Mouse (Mus musculus) CD8-positive naive resting alpha-beta T cell, adult 2 months (primary cell): ENCODE measurements around the gene Ap1g2.

Source experiments
- DNase-seq, 2 experiments: peaks; one replicate each; pipeline ENCODE4 v3.0.0; 2022; ENCODE audit warnings: low read depth in 2 of 2, low spot score in 2 of 2

The Ap1g2 gene

GRCm38 (mm10) chr14:55113975-55114645, 7.7 kb upstream of the Ap1g2 start:
- DNase-seq: peak in 1 of 2 experiments; percentile 36

GRCm38 (mm10) chr14:55113351-55113974, 7.1 kb upstream of the Ap1g2 start:
- DNase-seq: no peak

DNA sequence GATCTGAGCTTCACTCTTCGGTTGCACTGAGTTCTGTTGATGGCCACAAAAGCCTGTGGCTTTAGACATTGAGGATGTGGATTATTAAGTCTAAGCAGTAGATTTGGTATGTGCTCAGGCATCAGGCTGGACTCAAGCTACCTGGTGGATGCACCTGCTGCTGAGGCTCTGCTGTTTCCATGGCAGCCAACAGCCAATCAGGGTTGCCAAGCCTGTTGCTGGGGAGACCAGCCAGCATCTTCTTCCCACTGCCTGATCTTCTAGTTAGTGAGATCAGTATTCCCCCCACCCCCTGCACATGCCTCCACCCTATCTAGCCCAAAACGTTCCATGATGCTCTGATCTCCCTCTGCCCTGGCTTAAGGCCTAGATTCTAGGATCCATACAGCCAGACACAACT, 5.3 kb upstream of the Ap1g2 start:
- no peak for DNase-seq

GRCm38 (mm10) chr14:55110076-55110475, 3.7 kb upstream of the Ap1g2 start:
- no peak for DNase-seq

DNA sequence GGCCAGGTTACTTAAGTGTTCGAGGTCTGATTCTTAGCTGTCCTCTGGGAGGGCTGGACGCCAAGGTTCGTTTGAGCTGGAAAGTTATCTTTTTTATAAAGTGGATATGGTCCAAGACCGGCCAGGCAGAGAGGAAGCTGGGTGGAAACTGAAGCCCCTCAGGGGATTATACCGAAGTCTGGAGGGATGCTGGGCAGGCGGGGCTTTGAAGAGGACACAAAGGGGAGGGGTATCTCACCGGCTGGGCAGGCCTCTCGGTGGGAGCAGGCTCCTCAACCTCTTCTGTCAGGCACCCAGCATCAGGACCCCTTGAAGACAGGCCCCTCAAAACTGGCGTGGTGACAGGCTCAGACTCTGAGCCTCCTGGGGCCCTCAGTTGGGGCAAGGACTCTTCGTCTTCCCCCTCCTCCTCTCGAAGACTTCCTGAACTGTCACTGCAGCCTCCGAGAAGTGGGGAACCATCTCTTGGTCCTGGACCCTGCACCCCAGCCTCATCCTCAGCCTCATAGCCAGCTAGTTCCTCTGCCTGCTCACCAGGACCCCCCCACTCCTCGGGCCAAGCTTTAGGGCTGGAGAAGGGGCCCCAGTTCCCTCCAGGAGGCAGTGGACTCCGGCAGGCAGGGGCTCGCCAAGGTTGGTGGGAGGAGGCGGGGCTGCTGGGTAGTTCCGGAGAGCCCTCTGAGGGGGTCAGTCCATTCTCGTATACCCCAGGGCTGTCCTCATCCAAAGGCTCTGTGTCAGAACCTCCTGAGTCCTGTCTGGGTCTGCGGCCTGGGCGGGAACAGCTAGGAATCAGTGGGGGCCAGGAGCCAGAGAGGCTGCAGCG, 2.9 kb upstream of the Ap1g2 start:
- no peak for DNase-seq

DNA sequence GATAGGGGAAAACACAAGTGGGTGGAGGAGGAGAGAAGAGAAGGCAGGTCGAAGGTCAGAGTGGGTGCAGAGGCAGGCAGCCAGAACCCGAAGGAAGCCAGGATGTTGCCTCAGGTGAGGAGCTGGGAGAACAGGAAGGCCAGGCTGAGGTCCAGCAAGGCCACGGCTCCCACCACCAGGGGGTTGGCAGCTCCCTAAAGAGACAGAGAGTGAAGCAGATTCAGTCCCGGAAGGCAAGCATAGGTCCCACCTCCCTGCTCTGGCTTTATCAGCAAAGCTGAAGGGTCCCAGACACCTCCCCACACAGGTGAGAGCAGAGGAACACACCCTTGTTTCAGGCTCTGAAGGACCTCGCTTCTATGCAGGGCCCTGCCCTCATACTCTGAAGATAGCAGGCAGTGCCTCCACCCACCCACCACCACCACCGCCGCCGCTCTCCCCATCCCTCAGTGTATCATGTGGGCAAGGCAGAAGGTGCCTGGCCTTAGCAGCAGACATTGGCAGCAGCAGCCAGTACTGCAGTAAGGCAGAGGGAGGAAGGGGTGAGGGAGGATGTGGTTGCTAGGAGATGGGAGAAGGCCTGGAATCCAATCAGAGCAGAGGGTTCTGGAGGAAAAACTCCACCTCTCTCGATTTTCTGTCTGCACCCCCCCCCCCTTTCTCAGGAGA, 1.9 kb upstream of the Ap1g2 start:
- no peak for DNase-seq

- no peak for DNase-seq
Measured at GRCm38 (mm10) chr14:55106990-55107389, 597 bp upstream of the Ap1g2 start.

DNA sequence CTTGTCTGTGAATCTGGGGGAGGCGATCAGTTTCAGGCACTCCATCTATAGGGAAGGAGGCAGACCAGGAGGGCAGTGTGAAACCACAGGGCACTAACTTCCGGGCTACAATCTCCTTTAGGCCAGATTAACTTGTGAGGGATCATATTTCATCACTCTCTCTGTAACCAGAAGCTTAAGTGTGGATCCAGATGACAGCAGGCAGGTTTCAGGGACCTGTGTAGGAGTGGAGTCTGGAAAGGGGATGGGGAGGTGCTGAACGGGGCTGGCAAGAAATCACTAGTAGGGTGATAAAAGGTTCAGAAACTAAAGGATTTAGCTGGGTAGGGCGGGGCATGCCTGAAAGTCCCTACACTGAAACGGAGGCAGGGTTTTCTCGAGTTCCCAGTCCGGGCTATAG, 1.0 kb downstream of the Ap1g2 start:
- DNase-seq: no peak

DNA sequence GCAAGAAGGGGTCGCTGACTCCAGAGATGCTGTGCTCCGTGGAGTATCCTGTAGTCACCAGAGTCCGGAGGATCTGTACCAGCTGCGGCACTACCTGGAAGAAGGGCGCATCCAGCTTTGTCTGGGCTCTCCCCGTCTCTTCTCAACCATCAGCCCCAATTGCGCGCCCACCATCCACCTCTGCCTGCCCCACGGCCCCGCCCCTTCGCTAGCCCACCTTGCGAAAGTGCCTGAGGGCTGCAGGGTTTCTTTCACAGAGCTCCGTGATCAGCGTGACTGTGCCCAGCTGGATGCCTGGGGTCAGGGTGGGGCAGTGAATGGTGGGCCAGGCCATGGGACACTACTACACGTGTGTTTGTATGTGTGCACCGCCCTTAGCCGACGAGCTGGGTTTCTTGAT, 2.0 kb downstream of the Ap1g2 start:
- no peak for DNase-seq

- no peak for DNase-seq
Measured at GRCm38 (mm10) chr14:55102253-55102785, 4.1 kb downstream of the Ap1g2 start.

- DNase-seq: peak in 1 of 2 experiments; percentile 61
Measured at GRCm38 (mm10) chr14:55101592-55101991, 4.8 kb downstream of the Ap1g2 start.

DNA sequence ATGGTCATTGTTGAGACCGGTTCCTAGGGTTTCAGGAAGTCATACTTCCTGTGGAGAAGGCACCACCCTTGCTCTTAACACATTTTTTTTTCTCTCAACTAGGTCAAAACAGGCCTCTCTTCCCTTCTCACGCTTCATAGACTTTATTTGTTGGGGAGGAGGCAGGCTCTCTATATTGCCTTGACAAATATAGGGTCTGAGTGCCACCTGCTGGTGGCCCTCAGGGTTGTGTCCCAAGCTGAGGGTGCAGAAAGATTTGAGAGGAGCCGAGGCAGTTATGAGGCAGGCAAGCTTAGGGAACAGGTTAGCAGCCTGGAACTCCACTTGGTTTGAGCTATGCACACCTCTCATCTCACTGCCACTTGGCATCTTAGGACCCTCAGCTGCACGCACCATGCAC, 8.3 kb downstream of the Ap1g2 start:
- peak in 1 of 2 experiments; percentile 57 for DNase-seq

DNA sequence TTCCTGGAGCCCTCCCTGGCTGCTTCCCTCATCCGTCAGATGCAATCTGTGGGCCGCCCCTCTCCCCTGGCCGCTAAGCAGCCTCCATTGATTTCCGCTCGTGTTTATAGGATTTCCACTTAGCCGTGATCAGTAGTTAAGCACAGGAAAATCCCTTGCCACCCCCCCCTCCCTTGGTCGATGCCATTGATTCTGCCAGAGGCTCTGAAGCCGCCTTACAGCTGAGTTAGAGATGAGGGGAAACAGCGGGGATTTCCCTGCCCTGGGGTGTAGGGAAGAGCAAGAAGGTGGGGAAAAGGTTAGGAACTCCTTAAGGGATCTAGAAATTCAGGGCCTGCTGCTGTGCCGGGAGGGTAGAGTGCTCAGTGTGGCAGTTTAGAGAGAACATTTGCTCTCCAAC, 8.7 kb downstream of the Ap1g2 start:
- DNase-seq: no peak

DNA sequence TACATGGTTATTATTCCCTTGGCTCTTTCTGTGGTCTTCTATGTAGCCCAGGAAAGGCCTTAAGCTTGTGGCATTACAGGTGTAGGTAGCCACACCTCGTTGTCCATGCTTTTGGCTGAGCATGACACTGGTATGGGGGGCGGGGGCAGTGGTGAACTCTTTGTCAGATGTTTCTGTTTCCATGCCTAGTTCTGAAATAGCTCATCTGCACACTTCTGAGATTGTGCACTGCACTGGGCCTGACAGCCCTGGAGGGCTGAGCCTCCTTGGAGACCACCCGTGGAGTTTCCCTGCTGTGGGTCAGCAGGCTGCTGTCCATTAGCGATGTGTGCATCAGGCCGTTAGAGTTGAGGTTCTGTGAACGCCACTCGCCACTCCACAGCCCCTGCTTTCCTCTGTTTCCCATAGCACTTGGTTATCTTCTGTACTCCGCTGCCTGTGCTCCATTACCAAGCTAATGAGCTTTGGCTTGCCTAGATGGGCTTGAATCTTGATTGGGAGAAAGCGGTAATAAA, 9.8 kb downstream of the Ap1g2 start:
- no peak for DNase-seq

DNA sequence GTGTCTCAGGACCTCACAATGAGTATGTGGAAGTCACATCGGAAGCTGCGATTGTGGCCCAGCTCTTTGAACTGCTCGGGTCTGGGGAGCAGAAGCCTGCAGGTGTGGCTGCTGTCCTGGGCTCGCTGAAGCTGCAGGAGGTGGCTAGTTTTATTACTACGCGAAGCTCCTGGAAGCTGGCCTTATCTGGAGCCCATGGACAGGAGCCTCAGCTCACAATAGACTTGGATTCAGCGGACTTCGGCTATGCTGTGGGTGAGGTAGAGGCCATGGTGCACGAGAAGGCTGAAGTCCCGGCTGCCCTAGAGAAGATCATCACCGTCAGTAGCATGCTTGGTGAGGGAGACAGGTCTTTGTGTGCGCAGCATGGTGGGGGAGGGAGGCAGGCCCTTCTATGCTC, 10.7 kb downstream of the Ap1g2 start:
- DNase-seq: no peak

- no peak for DNase-seq
Measured at GRCm38 (mm10) chr14:55095263-55095662, 11.1 kb downstream of the Ap1g2 start.

- DNase-seq: peak in 1 of 2 experiments; percentile 48
Measured at GRCm38 (mm10) chr14:55094704-55095231, 11.6 kb downstream of the Ap1g2 start, which contains the start of gene Thtpa. Thtpa (plus strand) TSS chr14:55094784.

- DNase-seq: no peak
Measured at GRCm38 (mm10) chr14:55093927-55094326, 12.5 kb downstream of the Ap1g2 start.

DNA sequence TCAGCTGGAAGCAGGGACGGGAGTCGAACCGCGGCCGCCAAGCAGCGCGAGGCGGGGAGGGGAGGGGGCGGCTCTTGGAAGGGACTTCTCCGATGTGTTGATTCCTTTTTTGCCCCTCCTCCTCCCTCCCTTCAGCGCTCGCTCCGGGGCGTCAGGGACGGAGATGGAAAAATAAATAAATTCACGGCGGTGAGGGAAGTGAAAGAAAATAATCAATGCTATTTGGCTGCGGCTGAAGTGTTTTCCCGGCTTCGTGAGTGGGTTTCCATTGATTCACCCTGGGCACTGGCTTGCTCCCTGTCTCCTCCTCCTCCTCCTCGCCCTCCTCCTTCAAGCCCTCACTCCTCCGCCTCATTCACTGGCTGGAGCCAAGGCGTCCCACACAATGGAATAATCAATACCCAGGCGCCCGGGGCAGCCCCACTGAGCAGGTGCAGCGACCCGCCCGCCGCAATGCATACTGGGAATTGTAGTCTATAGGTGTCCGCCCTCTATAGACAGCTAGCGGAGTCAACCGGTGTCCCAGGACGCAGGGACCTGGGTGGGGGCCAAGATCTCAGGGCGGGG, 14.3 kb downstream of the Ap1g2 start, which contains the start of gene Zfhx2:
Gene Zfhx2, minus strand, starts transcription at position 314 of the 567 bp plus-strand sequence.
- peak; percentile 81 to 85 for DNase-seq

DNA sequence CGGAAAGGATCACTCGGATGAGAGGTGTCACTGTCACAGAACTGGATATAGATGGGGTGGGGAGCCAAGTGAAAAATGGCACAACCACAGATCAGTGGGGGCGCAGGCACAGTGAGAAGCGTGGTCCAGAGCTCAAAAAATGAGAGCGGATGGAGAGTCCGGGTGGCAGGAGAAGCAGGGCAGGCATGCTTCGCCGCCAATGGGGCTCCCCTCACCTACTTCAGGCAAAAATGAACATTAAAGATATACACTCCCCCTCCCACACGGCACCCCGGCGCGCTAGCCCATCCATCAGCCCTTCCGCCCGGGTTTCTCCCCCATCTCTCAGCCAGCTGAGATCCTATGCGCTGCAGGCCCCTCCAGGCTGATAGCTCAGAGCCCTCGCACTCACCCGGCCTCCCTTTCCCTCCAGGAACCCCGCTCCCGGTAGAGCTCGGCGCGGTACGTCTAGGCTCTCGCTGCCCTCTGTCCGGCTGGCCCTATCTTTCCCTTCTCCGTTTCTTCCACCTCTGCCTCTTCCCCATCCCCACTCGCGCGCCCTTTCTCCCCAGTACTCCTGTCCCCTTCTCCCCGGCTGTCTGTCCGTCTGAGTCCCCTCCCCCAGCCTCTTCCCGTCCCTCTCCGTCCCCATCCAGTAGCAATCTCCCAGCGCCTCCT, 15.1 kb downstream of the Ap1g2 start:
- no peak for DNase-seq
